Mouse (Mus musculus): Measurements from ENCODE around the gene Jag2. TPM values are rescaled to one million over a fixed set of nuclear protein-coding genes. Genes with fewer than 3 reads are reported as not detected.

The Jag2 gene
- polyA plus RNA-seq, 1 experiment: 23.0 TPM

DNA sequence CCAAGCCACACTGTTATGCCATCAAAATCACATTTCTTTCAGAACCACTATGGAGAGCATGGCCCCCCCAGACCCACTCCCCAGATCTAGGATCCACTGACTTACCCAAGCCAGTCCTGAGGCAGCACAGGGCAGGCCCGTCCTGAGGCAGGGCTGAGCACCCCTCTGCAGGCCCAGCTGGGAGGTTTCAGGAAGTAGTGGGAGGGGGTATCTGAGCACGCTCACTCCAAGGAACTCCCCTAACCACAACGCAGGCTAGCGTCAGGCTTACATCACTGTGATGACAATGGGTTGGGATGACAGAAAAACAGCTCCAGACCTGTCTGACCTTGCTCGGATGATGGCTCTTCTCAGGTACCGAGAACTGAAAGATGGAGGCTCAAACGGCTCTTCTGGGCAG lies 68.8 kb downstream of the Jag2 start:
- no peak overlapping the region for H3K4me3 ChIP-seq (replicated peaks; ENCODE audit: insufficient read depth, low read depth, low read length)

DNA sequence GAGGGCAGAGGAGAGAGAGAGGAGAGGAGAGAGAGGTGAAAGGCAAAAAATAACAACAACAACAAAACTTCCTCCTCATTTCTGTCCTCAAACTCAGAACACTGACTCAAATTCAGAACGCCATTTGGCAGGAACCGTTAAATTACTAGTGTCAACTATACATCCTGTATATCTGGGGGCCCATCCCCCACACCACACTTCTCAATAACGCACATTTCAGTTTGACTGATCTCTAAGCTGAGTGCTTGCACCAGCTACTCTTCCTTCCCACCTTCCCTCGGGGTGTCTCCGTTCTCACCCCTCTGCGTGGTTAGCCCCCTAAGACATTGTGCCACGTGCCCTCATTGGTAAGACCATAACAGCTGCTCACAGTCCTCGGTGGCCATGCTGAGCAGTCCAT lies 69.6 kb downstream of the Jag2 start:
- no peaks in the 10 kb centered on the region for H3K4me1 ChIP-seq (ENCODE audit: control insufficient read depth, insufficient read depth, low read length)
- H3K27ac ChIP-seq (ENCODE audit: insufficient read depth, low read length): no peak overlapping the region
- H3K4me3 ChIP-seq (replicated peaks; ENCODE audit: insufficient read depth, low read depth, low read length): no peak overlapping the region
- no peak for TF ChIP-seq CTCF (IDR thresholded peaks at IDR 0.05; ENCODE audit: borderline replicate concordance, insufficient read depth, low read depth, low read length)
- no peak for TF ChIP-seq POLR2A (IDR thresholded peaks at IDR 0.05; ENCODE audit: borderline replicate concordance, insufficient read depth, low read length)
- no peak for DNase-seq
- no peaks in the 10 kb centered on the region for H3K27me3 ChIP-seq (ENCODE audit: control insufficient read depth, insufficient read depth, low read length)
- 58% methylated on average over 8 of the region's 8 CpGs for WGBS

More for the DNA sequence above, 68.8 kb downstream of the Jag2 start:
- no peak for TF ChIP-seq POLR2A (IDR thresholded peaks at IDR 0.05; ENCODE audit: borderline replicate concordance, insufficient read depth, low read length)
- no peak for TF ChIP-seq CTCF (IDR thresholded peaks at IDR 0.05; ENCODE audit: borderline replicate concordance, insufficient read depth, low read depth, low read length)
- DNase-seq: no peak
- H3K4me1 ChIP-seq (ENCODE audit: control insufficient read depth, insufficient read depth, low read length): no peaks in the 10 kb centered on the region
- 87% methylated on average over 7 of the region's 7 CpGs for WGBS
- no peak overlapping the region for H3K27ac ChIP-seq (ENCODE audit: insufficient read depth, low read length)
- H3K27me3 ChIP-seq (ENCODE audit: control insufficient read depth, insufficient read depth, low read length): no peaks in the 10 kb centered on the region

DNA sequence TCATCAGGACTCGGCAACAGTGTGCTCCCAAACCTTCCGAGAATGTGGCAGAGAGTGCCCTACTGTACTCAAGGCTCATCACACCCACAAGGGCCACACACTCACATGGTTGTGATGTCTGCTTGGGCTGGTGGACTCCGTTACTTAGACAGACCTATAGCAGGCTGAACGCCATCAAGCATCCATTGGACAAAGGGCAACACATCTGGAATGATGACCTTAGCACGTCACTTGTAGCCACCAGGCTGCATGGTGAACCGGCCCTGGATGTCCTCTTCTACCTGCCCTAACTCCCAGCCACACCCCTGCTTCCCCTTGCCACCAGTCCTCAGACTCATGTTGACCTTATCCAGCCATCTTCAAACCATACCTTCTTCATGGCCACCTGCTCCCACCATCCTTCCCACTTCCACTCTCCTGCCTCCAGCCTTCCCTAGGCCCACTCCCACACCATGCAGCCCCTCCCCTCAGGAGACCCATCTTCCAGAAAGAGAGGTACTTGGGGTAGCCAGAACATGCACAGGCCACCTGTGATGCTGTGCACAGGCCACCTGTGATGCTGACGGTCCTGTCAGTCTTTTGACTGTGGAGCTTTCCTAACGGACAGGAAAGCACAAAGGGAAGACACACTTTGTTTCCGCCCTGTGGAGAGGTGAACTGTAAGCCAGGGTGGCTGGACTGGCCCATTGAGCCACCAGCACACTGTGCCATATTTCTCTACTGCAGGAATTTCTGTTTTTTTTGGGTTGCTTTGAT lies 70.8 kb downstream of the Jag2 start:
- no peak for DNase-seq
- TF ChIP-seq POLR2A (IDR thresholded peaks at IDR 0.05; ENCODE audit: borderline replicate concordance, insufficient read depth, low read length) (no peak), CTCF (IDR thresholded peaks at IDR 0.05; ENCODE audit: borderline replicate concordance, insufficient read depth, low read depth, low read length) (no peak)
- H3K4me1 ChIP-seq (ENCODE audit: control insufficient read depth, insufficient read depth, low read length): no peaks in the 10 kb centered on the region
- WGBS: 87% methylated on average over 9 of the region's 9 CpGs
- H3K27me3 ChIP-seq (ENCODE audit: control insufficient read depth, insufficient read depth, low read length): no peaks in the 10 kb centered on the region
- H3K4me3 ChIP-seq (replicated peaks; ENCODE audit: insufficient read depth, low read depth, low read length): no peak overlapping the region
- no peak overlapping the region for H3K27ac ChIP-seq (ENCODE audit: insufficient read depth, low read length)

Other genes with a start within 250 kb of the Jag2 start
- gene Cep170b, start 209.3 kb downstream of the Jag2 start, polyA plus RNA-seq (2012; rRNA removed): 102 and 107 TPM in 2 replicates
- gene Pld4, start 169.1 kb downstream of the Jag2 start, polyA plus RNA-seq (2012; rRNA removed): 6.7 and 7.8 TPM in 2 replicates
- 11.0 and 14.7 TPM in 2 replicates for gene Ahnak2, start 127.1 kb downstream of the Jag2 start, polyA plus RNA-seq (2012; rRNA removed)
- 6.5 and 7.6 TPM in 2 replicates for gene Clba1, start 120.8 kb downstream of the Jag2 start, polyA plus RNA-seq (2012; rRNA removed)
- 9.3 and 9.8 TPM in 2 replicates for gene Cdca4, start 100.4 kb downstream of the Jag2 start, polyA plus RNA-seq (2012; rRNA removed)
- gene Gpr132, start 61.5 kb downstream of the Jag2 start, polyA plus RNA-seq (2012; rRNA removed): 0.05 and 0.08 TPM in 2 replicates
- gene Nudt14, start 12.3 kb upstream of the Jag2 start, polyA plus RNA-seq (2012; rRNA removed): 23.8 and 24.2 TPM in 2 replicates
- gene Btbd6, start 46.7 kb upstream of the Jag2 start, polyA plus RNA-seq (2012; rRNA removed): 61.6 and 68.6 TPM in 2 replicates
- 52.0 and 52.4 TPM in 2 replicates for gene Brf1, start 70.9 kb upstream of the Jag2 start, polyA plus RNA-seq (2012; rRNA removed)
- 136 and 151 TPM in 2 replicates for gene Pacs2, start 84.7 kb upstream of the Jag2 start, polyA plus RNA-seq (2012; rRNA removed)
- 0.25 and 0.30 TPM in 2 replicates for gene Tex22, start 144.7 kb upstream of the Jag2 start, polyA plus RNA-seq (2012; rRNA removed)
- gene Mta1, start 168.5 kb upstream of the Jag2 start, polyA plus RNA-seq (2012; rRNA removed): 60.4 and 61.4 TPM in 2 replicates
- 66.2 and 67.0 TPM in 2 replicates for gene Crip2, start 210.5 kb upstream of the Jag2 start, polyA plus RNA-seq (2012; rRNA removed)
- 44.5 and 55.5 TPM in 2 replicates for gene Crip1, start 216.5 kb upstream of the Jag2 start, polyA plus RNA-seq (2012; rRNA removed)
- 1.1 and 1.6 TPM in 2 replicates for gene Tedc1, start 226.6 kb upstream of the Jag2 start, polyA plus RNA-seq (2012; rRNA removed)

All from cerebellum, adult 2 months (tissue).